Mouse (Mus musculus): Measurements from ENCODE around the gene Inhbb. TPM values are rescaled to one million over a fixed set of nuclear protein-coding genes. Genes with fewer than 3 reads are reported as not detected.
A peak's percentile ranks its signal among the peaks of the same experiment; 100 is the strongest.

Inhbb gene
- 2.1 and 2.2 TPM in 2 replicates for total RNA-seq (2021)
- long read RNA-seq, experiment 1, full-length matches to known transcripts: 2 of 2 reads
- long read RNA-seq, experiment 1, partial matches to known transcripts: 0 of 2 reads
- long read RNA-seq, experiment 1, other reads (novel, unspliced or antisense): 0 of 2 reads
- long read RNA-seq, experiment 2, full-length matches to known transcripts: 2 of 3 reads
- long read RNA-seq, experiment 2, partial matches to known transcripts: 0 of 3 reads
- long read RNA-seq, experiment 2, other reads (novel, unspliced or antisense): 1 of 3 reads

- peak; percentile 56 for DNase-seq
Observed at GRCm38 (mm10) chr1:119421576-119422421, at the start of gene Inhbb. TSS of gene Inhbb (minus strand) at chr1:119422248.

- peak; percentile 71 for DNase-seq
Observed at GRCm38 (mm10) chr1:119463386-119463785, 41.3 kb upstream of the Inhbb start.

- no peak for DNase-seq
Observed at GRCm38 (mm10) chr1:119460062-119460461, 38.0 kb upstream of the Inhbb start.

GRCm38 (mm10) chr1:119457993-119458605, 36.1 kb upstream of the Inhbb start:
- DNase-seq: peak; percentile 75

GRCm38 (mm10) chr1:119457528-119457855, 35.4 kb upstream of the Inhbb start:
- DNase-seq: peak; percentile 46

GRCm38 (mm10) chr1:119456671-119457527, 34.9 kb upstream of the Inhbb start:
- DNase-seq: no peak

- DNase-seq: peak; percentile 51
Observed at GRCm38 (mm10) chr1:119453731-119454130, 31.7 kb upstream of the Inhbb start.

GRCm38 (mm10) chr1:119451417-119451816, 29.4 kb upstream of the Inhbb start:
- no peak for DNase-seq

GRCm38 (mm10) chr1:119450651-119451345, 28.8 kb upstream of the Inhbb start:
- DNase-seq: no peak

GRCm38 (mm10) chr1:119446753-119447283, 24.8 kb upstream of the Inhbb start:
- no peak for DNase-seq

- DNase-seq: no peak
Observed at GRCm38 (mm10) chr1:119443591-119444350, 21.7 kb upstream of the Inhbb start.

GRCm38 (mm10) chr1:119442901-119443300, 20.9 kb upstream of the Inhbb start:
- DNase-seq: no peak

GRCm38 (mm10) chr1:119438105-119438637, 16.1 kb upstream of the Inhbb start:
- no peak for DNase-seq

- DNase-seq: no peak
Observed at GRCm38 (mm10) chr1:119437401-119437800, 15.4 kb upstream of the Inhbb start.

GRCm38 (mm10) chr1:119424141-119424860, 2.3 kb upstream of the Inhbb start:
- DNase-seq: no peak

GRCm38 (mm10) chr1:119423510-119423909, 1.5 kb upstream of the Inhbb start:
- DNase-seq: peak; percentile 81

GRCm38 (mm10) chr1:119422460-119423015, 490 bp upstream of the Inhbb start:
- DNase-seq: peak; percentile 44

GRCm38 (mm10) chr1:119420984-119421575, 968 bp downstream of the Inhbb start:
- DNase-seq: peak; percentile 61

Data from adrenal gland, postnatal 14 days (tissue).